Mouse (Mus musculus) hindbrain, postnatal 0 days (tissue): ENCODE measurements at regions not wholly inside any gene's neighbourhood (a gene's known extent, or its start where the extent isn't known, plus 50 kb on each side); places are given as distances from the start of the nearest gene placed in this dataset.

Experiments
- ATAC-seq: fragments of 200-750 bp; cut with Nextera tagmentation; 2 replicates; pipeline ENCODE4 v1.8.0; 2017; ENCODE audit warnings: mild to moderate bottlenecking, moderate TSS enrichment, moderate library complexity
- DNase-seq: peaks from one replicate; pipeline ENCODE4 v3.0.0-alpha.2; 2015; ENCODE audit warnings: low spot score
- H3K27ac ChIP-seq: fragments of 300-500 bp; sonication (generic); 2 replicates; pipeline ENCODE4 v1.5.1; 2014; ENCODE audit warnings: mild to moderate bottlenecking
- H3K27me3 ChIP-seq: fragments of 300-500 bp; sonication (generic); 2 replicates; pipeline ENCODE4 v1.6.1; 2014; ENCODE audit warnings: low read length, mixed read lengths; ENCODE audit not compliant: insufficient read depth
- H3K36me3 ChIP-seq: fragments of 300-500 bp; sonication (generic); 2 replicates; pipeline ENCODE4 v1.6.1; 2014; ENCODE audit warnings: low read length, mixed read lengths; ENCODE audit not compliant: insufficient read depth
- H3K4me1 ChIP-seq: fragments of 300-500 bp; sonication (generic); 2 replicates; pipeline ENCODE4 v1.6.1; 2014; ENCODE audit warnings: antibody characterized with exemption, low read length, mixed read lengths; ENCODE audit not compliant: insufficient read depth
- H3K4me2 ChIP-seq: fragments of 300-500 bp; sonication (generic); 2 replicates; pipeline ENCODE4 v1.6.1; 2014; ENCODE audit warnings: low read depth, mild to moderate bottlenecking, low read length, moderate library complexity, mixed read lengths
- H3K4me3 ChIP-seq: fragments of 300-500 bp; sonication (generic); 2 replicates; pipeline ENCODE4 v1.5.1; 2014; ENCODE audit warnings: low read length
- H3K9ac ChIP-seq: fragments of 300-500 bp; sonication (generic); replicated peaks from 2 replicates; pipeline ENCODE4 v1.6.1; 2014; ENCODE audit warnings: mild to moderate bottlenecking, low read length, moderate library complexity, mixed read lengths
- H3K9me3 ChIP-seq: fragments of 300-500 bp; sonication (generic); 2 replicates; pipeline ENCODE4 v1.6.1; 2016; ENCODE audit warnings: low read length, mixed read lengths
- CTCF ChIP-seq: IDR thresholded peaks from 2 replicates; pipeline ENCODE4 v1.5.1; 2016; ENCODE audit warnings: antibody characterized with exemption, control low read depth, low read depth
- WGBS: fragments of 180-500 bp; shearing (Covaris S2); extraction: QIAGEN DNeasy Blood & Tissue Kit; methylation state at CpG from one replicate; pipeline ENCODE4 v1.1.7; 2014; 5-methylcytosine and 5-hydroxymethylcytosine counted together

DNA sequence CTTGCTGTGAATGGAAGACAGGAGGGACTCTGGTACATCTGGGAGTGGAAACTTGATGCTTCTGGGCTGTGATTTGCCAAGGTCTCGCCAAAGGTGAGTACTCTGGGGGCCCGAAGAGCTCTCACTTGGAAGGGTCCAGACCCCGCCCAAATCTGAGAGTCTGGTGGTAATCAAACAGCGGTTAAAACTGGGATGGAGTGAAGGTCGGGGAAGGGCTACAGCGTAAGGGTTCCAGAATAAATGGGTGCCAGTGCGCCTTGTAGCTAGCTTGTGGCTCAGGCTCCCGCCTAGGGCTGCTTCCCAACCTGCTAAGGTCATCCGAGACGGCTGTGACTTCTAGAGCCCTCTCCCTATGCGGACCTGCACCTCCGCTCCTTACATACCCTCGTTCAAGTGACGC, 217.7 kb downstream of the Mef2c start:
- H3K9ac ChIP-seq = peak overlapping the region; percentile 100
- WGBS = 5% methylated on average over 14 of the region's 14 CpGs
- H3K9me3 ChIP-seq = no peaks in the 10 kb centered on the region
- no peak for TF ChIP-seq CTCF
- no peaks in the 10 kb centered on the region for H3K36me3 ChIP-seq
- peak overlapping the region; percentile 89 for H3K4me2 ChIP-seq
- H3K4me1 ChIP-seq = peaks cover 7% of the 10 kb centered on the region; the same call in 1 of the 2 replicates
- ATAC-seq = peak; percentile 42
- H3K27ac ChIP-seq = peak overlapping the region; percentile 99
- peak overlapping the region; percentile 79 for H3K4me3 ChIP-seq
- H3K27me3 ChIP-seq = no peaks in the 10 kb centered on the region
- DNase-seq = peak; percentile 74

GRCm38 (mm10) chr13:83722241-83722640, 218.4 kb downstream of the Mef2c start:
- DNase-seq = peak; percentile 79
- Histone ChIP-seq H3K9me3 (no peaks in the 10 kb centered on the region), H3K4me3 (peak overlapping the region; percentile 79), H3K27ac (peak overlapping the region; percentile 99), H3K27me3 (no peaks in the 10 kb centered on the region), H3K4me2 (peak overlapping the region; percentile 89), H3K9ac (peak overlapping the region; percentile 100), H3K4me1 (peaks cover 7% of the 10 kb centered on the region; the same call in 1 of the 2 replicates), H3K36me3 (no peaks in the 10 kb centered on the region)
- ATAC-seq = peak; percentile 36
- 5% methylated on average over 7 of the region's 7 CpGs for WGBS
- TF ChIP-seq CTCF = peak; percentile 56

DNA sequence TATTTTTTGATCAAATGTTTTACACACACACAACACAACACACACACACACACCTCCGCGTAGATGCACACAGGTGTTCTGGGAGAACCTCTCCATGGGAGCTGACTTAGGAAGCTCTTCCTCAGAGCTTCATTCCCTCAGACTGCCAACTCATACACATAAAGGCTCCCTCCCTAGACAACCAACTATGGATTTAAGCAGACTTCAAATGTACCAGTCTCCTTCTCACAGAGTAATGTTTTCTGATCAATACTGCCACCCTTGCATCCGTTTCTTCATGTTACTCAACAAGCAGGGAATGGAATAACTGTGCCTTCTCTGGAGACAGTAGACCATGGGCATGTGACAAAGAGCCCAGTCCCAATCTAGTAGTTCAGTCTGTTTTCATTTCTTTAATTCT, 219.0 kb downstream of the Mef2c start:
- H3K36me3 ChIP-seq = no peaks in the 10 kb centered on the region
- DNase-seq (peak; percentile 47), ATAC-seq (no peak)
- H3K9me3 ChIP-seq = no peaks in the 10 kb centered on the region
- WGBS = 1% methylated on average over 3 of the region's 3 CpGs
- H3K4me2 ChIP-seq = peak overlapping the region; percentile 89
- 0 out of 2 replicates have a peak, but pooled peaks cover 4% of the 10 kb centered on the region for H3K4me1 ChIP-seq
- peak overlapping the region; percentile 79 for H3K4me3 ChIP-seq
- H3K9ac ChIP-seq = peak overlapping the region; percentile 100
- H3K27ac ChIP-seq = peak overlapping the region; percentile 99
- no peak for TF ChIP-seq CTCF
- no peaks in the 10 kb centered on the region for H3K27me3 ChIP-seq

DNA sequence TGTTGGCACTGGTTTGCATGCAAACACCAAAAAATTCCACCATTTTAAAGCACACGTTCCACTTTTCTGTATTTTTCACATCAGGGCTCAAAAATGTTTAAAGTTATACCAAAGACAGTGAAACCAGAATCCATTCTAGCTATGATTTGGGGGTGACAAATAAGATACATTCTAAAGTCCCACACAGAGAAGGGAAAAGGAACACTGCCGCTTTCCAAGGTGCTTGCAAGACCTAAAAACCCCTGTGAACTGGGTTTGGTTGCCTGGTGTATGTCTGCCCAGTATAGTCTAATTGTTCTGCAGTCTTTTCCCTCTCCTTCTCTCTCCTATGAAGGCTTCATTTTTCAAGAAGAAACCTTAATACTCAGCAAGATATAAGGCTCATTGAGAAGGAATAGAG, 219.6 kb downstream of the Mef2c start:
- no peaks in the 10 kb centered on the region for H3K27me3 ChIP-seq
- DNase-seq (peak; percentile 20), ATAC-seq (no peak)
- H3K36me3 ChIP-seq = no peaks in the 10 kb centered on the region
- no peaks in the 10 kb centered on the region for H3K9me3 ChIP-seq
- H3K4me2 ChIP-seq = peak overlapping the region; percentile 89
- no peaks in the 10 kb centered on the region for H3K4me1 ChIP-seq
- H3K27ac ChIP-seq = peak overlapping the region; percentile 99
- peak overlapping the region; percentile 100 for H3K9ac ChIP-seq
- no peak for TF ChIP-seq CTCF
- WGBS = 10% methylated on average over 2 of the region's 2 CpGs
- peak overlapping the region; percentile 79 for H3K4me3 ChIP-seq

DNA sequence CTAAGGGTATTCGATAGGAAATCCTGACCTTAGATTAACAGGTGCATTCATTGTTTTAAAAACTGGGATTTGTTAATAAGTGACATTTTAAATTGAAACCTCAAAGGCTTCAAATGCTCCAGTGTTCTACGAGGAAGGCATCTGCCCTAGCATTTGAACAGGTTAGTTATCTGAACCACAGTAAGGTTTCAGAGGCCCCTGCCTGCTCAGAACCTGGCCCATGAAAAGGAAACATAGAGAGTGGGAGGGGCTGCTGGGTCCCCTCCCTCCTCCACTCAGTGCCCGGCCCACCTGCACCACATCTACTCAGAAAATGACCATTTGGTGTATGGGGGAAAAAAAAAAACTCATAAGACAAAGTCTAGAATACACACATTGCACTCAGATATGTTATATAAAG, 220.4 kb downstream of the Mef2c start:
- DNase-seq (peak; percentile 48), ATAC-seq (no peak)
- Histone ChIP-seq H3K4me1 (no peaks in the 10 kb centered on the region), H3K9ac (peak overlapping the region; percentile 100), H3K4me3 (peak overlapping the region; percentile 79), H3K36me3 (no peaks in the 10 kb centered on the region), H3K27ac (peak overlapping the region; percentile 100), H3K27me3 (no peaks in the 10 kb centered on the region), H3K4me2 (peak overlapping the region; percentile 89), H3K9me3 (no peaks in the 10 kb centered on the region)
- WGBS = 6% methylated on average over 3 of the region's 3 CpGs
- TF ChIP-seq CTCF = no peak

DNA sequence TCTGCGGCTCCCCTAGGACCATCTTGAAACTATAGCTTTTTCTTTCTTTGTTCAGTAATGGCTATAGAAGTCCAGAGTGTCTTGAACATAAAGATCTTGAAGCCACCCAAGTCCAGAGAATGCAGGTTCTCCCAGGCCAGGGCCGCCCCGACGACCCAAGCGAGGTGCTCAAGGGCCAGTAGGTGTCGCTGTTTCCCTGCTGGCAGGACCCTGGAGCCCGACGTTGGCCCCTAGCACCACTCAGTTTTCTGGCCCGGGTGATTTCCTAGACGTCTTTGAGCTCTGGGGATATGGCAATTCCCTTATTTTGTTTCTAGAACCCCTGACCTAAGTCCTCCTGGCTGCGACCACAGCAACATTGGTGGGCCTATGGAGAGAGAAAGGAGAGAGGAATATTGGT, 221.2 kb downstream of the Mef2c start:
- ATAC-seq = peak; percentile 37

GRCm38 (mm10) chr13:83725831-83726230, 222.0 kb downstream of the Mef2c start:
- H3K27me3 ChIP-seq = no peaks in the 10 kb centered on the region
- no peaks in the 10 kb centered on the region for H3K4me1 ChIP-seq
- no peaks in the 10 kb centered on the region for H3K9me3 ChIP-seq
- peak overlapping the region; percentile 89 for H3K4me2 ChIP-seq
- peak overlapping the region; percentile 100 for H3K9ac ChIP-seq
- no peak for TF ChIP-seq CTCF
- no peaks in the 10 kb centered on the region for H3K36me3 ChIP-seq
- DNase-seq = peak; percentile 59
- H3K27ac ChIP-seq = peak overlapping the region; percentile 100
- peak overlapping the region; percentile 79 for H3K4me3 ChIP-seq
- no peak for ATAC-seq
- WGBS = 3% methylated on average over 13 of the region's 13 CpGs

More for the DNA sequence above, 221.2 kb downstream of the Mef2c start:
- H3K27me3 ChIP-seq = no peaks in the 10 kb centered on the region
- peak overlapping the region; percentile 89 for H3K4me2 ChIP-seq
- peak; percentile 95 for DNase-seq
- peak overlapping the region; percentile 100 for H3K9ac ChIP-seq
- H3K27ac ChIP-seq = peak overlapping the region; percentile 100
- peak; percentile 90 for TF ChIP-seq CTCF
- H3K36me3 ChIP-seq = no peaks in the 10 kb centered on the region
- under 1% methylated on average over 11 of the region's 11 CpGs for WGBS
- peak overlapping the region; percentile 79 for H3K4me3 ChIP-seq
- no peaks in the 10 kb centered on the region for H3K9me3 ChIP-seq
- no peaks in the 10 kb centered on the region for H3K4me1 ChIP-seq
